ENCODE assay signal across 8 mouse cellular contexts in the genomic region with DNA sequence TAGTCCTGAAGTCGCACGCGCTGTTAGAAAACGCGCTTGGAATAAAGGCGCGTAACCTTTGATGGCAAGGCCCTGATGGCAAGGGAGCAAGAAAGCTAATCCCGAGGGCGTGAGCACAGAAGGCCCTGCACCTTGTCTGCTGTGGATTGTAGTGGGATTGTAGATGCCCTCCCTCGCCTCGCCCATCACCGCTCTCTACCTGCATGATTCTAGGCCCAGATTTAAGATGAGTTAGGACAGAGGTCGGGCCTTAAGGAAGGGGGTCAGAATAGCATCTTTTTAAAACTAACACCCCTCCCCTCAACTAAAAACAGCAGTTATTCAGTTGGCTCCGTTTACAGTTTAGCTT. TPM values are rescaled to one million over a fixed set of nuclear protein-coding genes. Genes with fewer than 3 reads are reported as not detected.
DNase-seq lines count a peak whose midpoint lies in the region; ATAC-seq and TF ChIP-seq lines count a peak whose summit lies in the region.

No protein-coding gene starts in this region.

- peak overlapping the region; percentile 97 for H3K4me3 ChIP-seq in heart, embryonic 11.5 days (ENCODE audit: low read depth, low read length)
- H3K4me3 ChIP-seq in ES-Bruce4 (ENCODE audit: low read depth, low read length) (peak overlapping the region; percentile 76), macrophage (ENCODE audit: inconsistent target) (peak overlapping the region; percentile 38)
- H3K4me3 ChIP-seq in forebrain, embryonic 16.5 days (replicated peaks; ENCODE audit: low read length), result peak overlapping the region; percentile 97

- no peak for TF ChIP-seq POLR2A in ES-Bruce4 (IDR thresholded peaks at IDR 0.05; ENCODE audit: insufficient read depth, low read length)

- H3K27me3 ChIP-seq in heart, embryonic 11.5 days (ENCODE audit: control insufficient read depth, insufficient read depth, low read length), result no peaks in the 10 kb centered on the region
- H3K27me3 ChIP-seq in ES-Bruce4 (ENCODE audit: control insufficient read depth, insufficient read depth, low read length, poor library complexity, severe bottlenecking), result no peaks in the 10 kb centered on the region
- no peaks in the 10 kb centered on the region for H3K27me3 ChIP-seq in forebrain, embryonic 16.5 days (replicated peaks; ENCODE audit: control insufficient read depth, insufficient read depth, low read length)

- DNase-seq in heart, postnatal 14 days, result no peak
- DNase-seq in thymus, postnatal 10 days (ENCODE audit: low spot score in 2 of 2), result no peak
- DNase-seq in adrenal gland, adult 2 months, result no peak
- DNase-seq in thymus, postnatal 4 days, result no peak

- H3K36me3 ChIP-seq in heart, embryonic 11.5 days (ENCODE audit: control insufficient read depth, insufficient read depth, low read length), result 0 out of 2 replicates have a peak, but pooled peaks cover 2% of the 10 kb centered on the region
- H3K36me3 ChIP-seq in ES-Bruce4 (ENCODE audit: control insufficient read depth, insufficient read depth, low read length, poor library complexity, severe bottlenecking), result peaks cover 3% of the 10 kb centered on the region; the same call in 1 of the 2 replicates
- H3K36me3 ChIP-seq in forebrain, embryonic 16.5 days (ENCODE audit: control insufficient read depth, insufficient read depth), result 0 out of 2 replicates have a peak, but pooled peaks cover 2% of the 10 kb centered on the region
- no peaks in the 10 kb centered on the region for H3K36me3 ChIP-seq in macrophage (ENCODE audit: inconsistent target)

- TF ChIP-seq CTCF in ES-Bruce4 (IDR thresholded peaks at IDR 0.05; ENCODE audit: low read depth, low read length), result no peak

- WGBS in heart, embryonic 11.5 days (ENCODE audit: insufficient replicate concordance), result 3% methylated on average over 14 of the region's 14 CpGs
- WGBS in forebrain, embryonic 16.5 days, result 0% methylated on average over 14 of the region's 14 CpGs
- WGBS in macrophage (ENCODE audit: missing documents), result 3% methylated on average over 14 of the region's 14 CpGs

- H3K9me3 ChIP-seq in heart, embryonic 11.5 days (replicated peaks; ENCODE audit: control insufficient read depth, low read length), result no peaks in the 10 kb centered on the region
- no peaks in the 10 kb centered on the region for H3K9me3 ChIP-seq in ES-Bruce4 (replicated peaks; ENCODE audit: control insufficient read depth, insufficient read depth, low read length, poor library complexity, severe bottlenecking)
- no peaks in the 10 kb centered on the region for H3K9me3 ChIP-seq in forebrain, embryonic 16.5 days (ENCODE audit: control insufficient read depth, low read length)

- peaks cover 42% of the 10 kb centered on the region for H3K79me2 ChIP-seq in macrophage (ENCODE audit: inconsistent target)

- peak overlapping the region; percentile 95 for H3K9ac ChIP-seq in heart, embryonic 11.5 days (ENCODE audit: low read depth, low read length)
- H3K9ac ChIP-seq in ES-Bruce4 (ENCODE audit: low read depth, poor library complexity, severe bottlenecking), result peak overlapping the region; percentile 94
- H3K9ac ChIP-seq in forebrain, embryonic 16.5 days (replicated peaks; ENCODE audit: low read depth, low read length), result peak overlapping the region; percentile 96

- no peak for TF ChIP-seq EP300 in ES-Bruce4 (IDR thresholded peaks at IDR 0.05; ENCODE audit: insufficient read depth, low read depth, low read length)

- intact Hi-C loops in heart, postnatal 14 days (cut with DNase I), result loop anchor here (5.0 kb wide), 2 partner anchors 33 to 48 kb away; no protein-coding TSS in a partner anchor

- H3K4me1 ChIP-seq in heart, embryonic 11.5 days (ENCODE audit: control insufficient read depth, insufficient read depth, low read length), result peaks cover 13% of the 10 kb centered on the region
- H3K4me1 ChIP-seq in ES-Bruce4 (ENCODE audit: control insufficient read depth, insufficient read depth, low read length), result no peaks in the 10 kb centered on the region
- peaks cover 33% of the 10 kb centered on the region for H3K4me1 ChIP-seq in forebrain, embryonic 16.5 days (replicated peaks; ENCODE audit: control insufficient read depth, insufficient read depth, low read length)

- H3K4me2 ChIP-seq in heart, embryonic 11.5 days, result peak overlapping the region; percentile 77
- peak overlapping the region; percentile 74 for H3K4me2 ChIP-seq in forebrain, embryonic 16.5 days (ENCODE audit: low read length)

- ATAC-seq in heart, embryonic 11.5 days (replicated peaks; ENCODE audit: insufficient number of reproducible peaks, low FRiP score, low TSS enrichment), result peak; percentile 37
- peak; percentile 71 for ATAC-seq in forebrain, embryonic 16.5 days

- 0 out of 2 replicates have a peak overlapping the region, but pooled peaks have one; percentile 47 for H3K27ac ChIP-seq in heart, embryonic 11.5 days (ENCODE audit: low read depth, low read length)
- H3K27ac ChIP-seq in ES-Bruce4 (ENCODE audit: insufficient read depth, low read length) (no peak overlapping the region), macrophage (0 out of 2 replicates have a peak overlapping the region, but pooled peaks have one; percentile 8)
- H3K27ac ChIP-seq in forebrain, embryonic 16.5 days (ENCODE audit: low read length), result peak overlapping the region; percentile 88

RNA-seq across cellular contexts. Expression of a gene that starts 0.3 kb away (rescaled TPM):
- 111 and 132 TPM in 2 replicates for polyA plus RNA-seq in heart, embryonic 11.5 days (2014; fragmentation: Nextera tagmentation; extraction: Ambion mirVana)
- 10 to 100 TPM; 43.5 to 47.6 TPM for total RNA-seq in heart, postnatal 14 days (2021)
- 123 and 137 TPM in 2 replicates for polyA plus RNA-seq in ES-Bruce4 (2011; ENCODE audit: insufficient read depth, insufficient read length, low read depth, missing spikeins)
- polyA plus RNA-seq in forebrain, embryonic 16.5 days (2015; fragmentation: Nextera tagmentation; extraction: Ambion mirVana), result 143 and 153 TPM in 2 replicates
- total RNA-seq in macrophage (2018; cell fraction: chromatin; rRNA removed), result 100 to 1,000 TPM in 15 of 26 experiments, 10 to 100 TPM in 11; 46.5 to 197 (median 105) TPM
- total RNA-seq in macrophage (2018; cell fraction: cytosol; rRNA removed), result 10 to 100 TPM; 13.7 to 27.1 (median 21.6) TPM
- 100 to 1,000 TPM in 1 of 26 experiments, 10 to 100 TPM in 25; 27.3 to 129 (median 55.8) TPM for total RNA-seq in macrophage (2018; cell fraction: nucleus; rRNA removed)
- 19.0 to 33.5 TPM (median 20.9 TPM) in 3 replicates for polyA plus RNA-seq in macrophage (2018)
- 10 to 100 TPM; 58.6 to 77.5 TPM for total RNA-seq in adrenal gland, adult 2 months (2021)
- polyA plus RNA-seq in adrenal gland, adult 2 months (2012; rRNA removed), result 76.6 and 80.7 TPM in 2 replicates

RNA-seq across cellular contexts. Expression of a gene that starts 55.6 kb away (rescaled TPM):
- 25.6 and 27.0 TPM in 2 replicates for polyA plus RNA-seq in heart, embryonic 11.5 days (2014; fragmentation: Nextera tagmentation; extraction: Ambion mirVana)
- 1 to 10 TPM; 2.7 to 4.2 TPM for total RNA-seq in heart, postnatal 14 days (2021)
- 14.1 and 15.0 TPM in 2 replicates for polyA plus RNA-seq in ES-Bruce4 (2011; ENCODE audit: insufficient read depth, insufficient read length, low read depth, missing spikeins)
- 84.9 and 102 TPM in 2 replicates for polyA plus RNA-seq in forebrain, embryonic 16.5 days (2015; fragmentation: Nextera tagmentation; extraction: Ambion mirVana)
- total RNA-seq in macrophage (2018; cell fraction: chromatin; rRNA removed), result 1 to 10 TPM in 5 of 26 experiments, under 1 TPM in 8, not detected in 13; 0.42 to 4.5 (median 0.89) TPM
- total RNA-seq in macrophage (2018; cell fraction: cytosol; rRNA removed), result 1 to 10 TPM in 5 of 26 experiments, under 1 TPM in 21; 0.17 to 1.5 (median 0.62) TPM
- total RNA-seq in macrophage (2018; cell fraction: nucleus; rRNA removed), result 1 to 10 TPM in 7 of 26 experiments, under 1 TPM in 15, not detected in 4; 0.39 to 2.6 (median 0.90) TPM
- polyA plus RNA-seq in macrophage (2018), result 0.16 to 1.4 TPM (median 0.23 TPM) in 3 replicates
- total RNA-seq in adrenal gland, adult 2 months (2021), result 10 to 100 TPM in 1 of 2 experiments, 1 to 10 TPM in 1; 9.6 to 11.7 TPM
- 29.3 and 47.0 TPM in 2 replicates for polyA plus RNA-seq in adrenal gland, adult 2 months (2012; rRNA removed)

Comparison
In these comparisons a context has a peak if more than half of its experiments do, and no peak if none do; other contexts are left out.
1. H3K4me3 ChIP-seq: peak in every context shown above with its lines; median percentile 97 in heart, embryonic 11.5 days; 97 in forebrain, embryonic 16.5 days; 76 in ES-Bruce4; 38 in macrophage.